Mouse (Mus musculus): Measurements from ENCODE around the gene Olfr76. TPM values are rescaled to one million over a fixed set of nuclear protein-coding genes. Genes with fewer than 3 reads are reported as not detected.

Olfr76 gene
- not detected for polyA plus RNA-seq (2017; shearing (Covaris generic))

DNA sequence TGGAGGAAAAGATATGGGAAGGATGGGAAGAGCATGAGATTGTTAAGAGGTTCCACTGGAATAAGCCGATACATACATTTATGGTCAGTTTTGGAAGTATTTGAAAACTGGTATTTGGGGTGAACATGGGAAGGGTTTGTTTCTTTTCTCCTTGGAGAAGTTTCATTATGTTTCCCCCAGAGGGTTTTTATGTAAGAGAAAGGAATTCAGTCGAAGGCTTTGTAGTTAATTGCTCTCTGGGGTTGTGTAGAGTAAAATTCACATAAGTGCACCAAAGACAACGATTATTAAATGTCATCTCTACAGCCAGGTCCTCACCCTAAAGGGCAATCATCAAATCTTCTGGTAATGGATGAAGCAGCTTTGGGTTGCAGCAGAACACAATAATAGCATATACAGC lies at the start of gene Olfr76:
Gene Olfr76 (minus strand): TSS at position 101 of the 400 bp plus-strand sequence.

DNA sequence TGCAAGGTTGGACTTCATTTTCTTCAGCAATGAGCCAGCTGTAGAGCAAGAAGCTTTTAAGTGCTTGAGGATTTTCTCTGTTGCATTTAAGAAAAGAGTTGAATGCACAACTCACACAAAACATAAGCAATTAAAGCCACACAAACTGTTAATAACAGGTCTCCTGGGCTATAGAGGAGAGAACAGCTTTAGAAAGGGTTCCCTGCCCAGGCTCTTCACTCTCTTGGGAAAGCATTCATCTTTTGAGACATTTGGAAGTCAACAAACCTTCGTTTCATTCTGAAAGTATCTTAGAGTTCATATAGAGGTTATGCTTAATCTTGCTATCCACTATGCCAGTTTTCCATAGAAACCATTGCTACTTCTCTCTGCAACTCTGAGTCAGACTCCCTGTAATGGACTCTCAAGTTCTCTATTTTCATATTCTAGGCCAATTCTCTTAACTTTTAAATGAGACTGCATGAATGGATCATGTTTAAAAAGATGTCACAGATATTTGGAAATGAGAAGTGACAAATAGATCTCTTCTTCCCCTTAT lies 47.1 kb upstream of the Olfr76 start, which contains the start of gene Olfr1555-ps1:
Gene Olfr1555-ps1 (minus strand): TSS at position 51 of the 538 bp plus-strand sequence.

DNA sequence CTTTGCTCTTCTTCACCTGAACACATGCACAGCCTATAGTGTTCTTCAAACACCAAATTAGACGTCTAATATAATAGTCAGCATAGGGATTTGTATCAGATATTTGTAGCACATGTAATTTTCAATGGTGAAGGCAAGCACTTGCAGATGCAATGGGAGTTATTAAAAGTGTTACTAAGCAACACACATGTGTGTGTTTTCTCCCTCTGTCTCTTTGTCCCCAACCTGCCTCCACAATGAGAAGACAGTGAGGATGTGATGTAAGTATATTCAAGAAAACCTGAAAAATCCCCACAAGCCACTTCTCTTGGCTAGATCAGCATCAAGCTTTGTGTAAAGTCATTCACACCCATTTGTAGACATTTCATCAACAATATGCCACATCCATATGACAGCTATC lies 7.2 kb downstream of the Olfr76 start, which contains the start of gene Olfr1428:
Gene Olfr1428 (minus strand): TSS at position 101 of the 400 bp plus-strand sequence.

DNA sequence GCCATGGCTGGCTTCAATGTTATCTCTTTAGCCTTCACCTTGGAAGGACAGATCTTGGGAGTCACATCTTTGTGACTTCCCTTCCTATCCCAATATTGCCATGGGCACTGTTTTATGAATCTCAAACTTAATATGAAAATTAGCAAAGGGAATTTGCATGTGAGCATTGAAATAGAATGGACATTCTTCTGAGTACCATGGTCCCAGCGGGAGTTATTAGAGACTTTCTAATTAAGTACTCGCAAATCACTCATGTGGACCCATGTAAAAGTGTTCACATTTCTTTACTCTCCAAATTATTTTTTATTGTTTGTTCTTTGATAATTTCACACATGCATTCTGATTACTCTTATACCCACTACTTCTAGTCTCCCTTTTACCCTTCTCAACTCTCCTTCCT lies 19.8 kb downstream of the Olfr76 start, which contains the start of gene Olfr1427:
Gene Olfr1427 (minus strand): TSS at position 101 of the 400 bp plus-strand sequence.

DNA sequence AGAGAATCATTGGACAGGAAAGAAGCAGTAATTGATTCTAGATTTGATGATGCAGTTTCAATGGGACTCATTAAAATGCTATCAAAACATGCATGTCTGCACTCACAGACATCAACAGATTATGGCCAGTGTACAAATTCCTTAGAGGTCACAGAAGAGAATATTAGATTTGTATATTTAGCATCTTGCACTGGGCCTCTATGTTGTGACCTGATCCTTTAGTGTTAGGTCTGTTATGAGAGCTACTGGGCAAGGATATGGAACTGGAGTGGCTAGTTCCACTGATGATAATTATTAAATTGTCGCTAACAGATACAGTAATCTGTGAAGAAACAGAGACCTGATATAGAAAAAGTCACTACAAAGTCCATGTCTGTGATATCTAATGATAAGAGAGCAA lies 31.1 kb downstream of the Olfr76 start, which contains the start of gene Olfr1426:
Gene Olfr1426 (minus strand): TSS at position 101 of the 400 bp plus-strand sequence.

DNA sequence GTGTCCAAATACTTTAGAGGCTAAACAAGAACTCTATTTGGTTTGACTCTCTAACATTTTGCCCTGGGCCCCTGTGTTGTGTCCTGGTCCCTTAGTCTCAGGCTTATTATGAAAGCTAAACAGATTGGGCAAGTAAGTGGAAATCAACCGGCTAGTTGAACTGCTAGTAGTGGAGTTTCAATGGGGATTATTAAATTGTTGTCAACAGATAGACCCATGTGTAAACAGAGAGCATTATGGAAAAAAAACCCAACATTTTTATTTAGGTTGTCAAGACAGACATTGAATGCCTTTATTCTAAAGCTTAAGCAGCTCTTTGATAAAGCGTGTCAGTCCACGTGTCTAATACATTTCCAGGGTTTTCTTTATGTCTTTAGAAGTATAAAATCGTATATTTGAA lies 45.4 kb downstream of the Olfr76 start, which contains the start of gene Olfr1425:
Gene Olfr1425 (minus strand): TSS at position 101 of the 400 bp plus-strand sequence.

Other genes with a start within 250 kb of the Olfr76 start
- not detected for gene Olfr1419, start 248.1 kb downstream of the Olfr76 start, polyA plus RNA-seq (2017; shearing (Covaris generic))
- gene Olfr1420, start 236.6 kb downstream of the Olfr76 start, polyA plus RNA-seq (2017; shearing (Covaris generic)), result not detected
- 19.2 TPM for gene Patl1, start 210.8 kb downstream of the Olfr76 start, polyA plus RNA-seq (2017; shearing (Covaris generic))
- gene Osbp, start 157.3 kb downstream of the Olfr76 start, polyA plus RNA-seq (2017; shearing (Covaris generic)), result 3.2 TPM
- gene Olfr1423, start 81.9 kb downstream of the Olfr76 start, polyA plus RNA-seq (2017; shearing (Covaris generic)), result 0.05 TPM
- gene Olfr1424, start 60.5 kb downstream of the Olfr76 start, polyA plus RNA-seq (2017; shearing (Covaris generic)), result not detected
- gene Olfr1425, start 45.5 kb downstream of the Olfr76 start, polyA plus RNA-seq (2017; shearing (Covaris generic)), result not detected
- not detected for gene Olfr1426, start 31.2 kb downstream of the Olfr76 start, polyA plus RNA-seq (2017; shearing (Covaris generic))
- gene Olfr1427, start 19.9 kb downstream of the Olfr76 start, polyA plus RNA-seq (2017; shearing (Covaris generic)), result not detected
- not detected for gene Olfr1428, start 7.3 kb downstream of the Olfr76 start, polyA plus RNA-seq (2017; shearing (Covaris generic))
- 0.22 TPM for gene Olfr1555-ps1, start 46.9 kb upstream of the Olfr76 start, polyA plus RNA-seq (2017; shearing (Covaris generic))
- not detected for gene Olfr1431, start 77.4 kb upstream of the Olfr76 start, polyA plus RNA-seq (2017; shearing (Covaris generic))
- not detected for gene Olfr1432, start 109.4 kb upstream of the Olfr76 start, polyA plus RNA-seq (2017; shearing (Covaris generic))
- gene Olfr262, start 118.5 kb upstream of the Olfr76 start, polyA plus RNA-seq (2017; shearing (Covaris generic)), result not detected
- gene Olfr235, start 137.8 kb upstream of the Olfr76 start, polyA plus RNA-seq (2017; shearing (Covaris generic)), result not detected
- gene Olfr1434, start 156.7 kb upstream of the Olfr76 start, polyA plus RNA-seq (2017; shearing (Covaris generic)), result not detected
- not detected for gene Olfr1436, start 175.9 kb upstream of the Olfr76 start, polyA plus RNA-seq (2017; shearing (Covaris generic))
- gene Olfr1437, start 201.9 kb upstream of the Olfr76 start, polyA plus RNA-seq (2017; shearing (Covaris generic)), result not detected
- not detected for gene Olfr1438-ps1, start 212.7 kb upstream of the Olfr76 start, polyA plus RNA-seq (2017; shearing (Covaris generic))

Data from activated CD4-positive, CD25-positive, alpha-beta regulatory T cell, adult 9 weeks (primary cell).